Mouse (Mus musculus) C2C12 (cell line): ENCODE measurements around the gene Ddx60.

ENCODE experiments used
- MAX ChIP-seq: IDR thresholded peaks from one replicate; pipeline ENCODE4 v1.6.1; 2011; ENCODE audit warnings: mild to moderate bottlenecking, control low read depth
- USF1 ChIP-seq: IDR thresholded peaks from one replicate; pipeline ENCODE4 v1.6.1; 2011; ENCODE audit warnings: low read depth, mild to moderate bottlenecking, control low read depth, moderate library complexity

- no peak for TF ChIP-seq USF1
- no peak for TF ChIP-seq MAX
Observed at GRCm38 (mm10) chr8:61937576-61937975, 9.7 kb downstream of the Ddx60 start.
